Mouse (Mus musculus): ENCODE results near the gene Sun2. TPM values are rescaled to one million over a fixed set of nuclear protein-coding genes. Genes with fewer than 3 reads are reported as not detected.

The Sun2 gene
- polyA plus RNA-seq (2015; fragmentation: Illumina TruSeq; extraction: RNeasy Lipid Tissue Mini Kit (QIAGEN cat#74804); ENCODE audit: insufficient read depth, low read depth, low replicate concordance): 7.8 TPM

DNA sequence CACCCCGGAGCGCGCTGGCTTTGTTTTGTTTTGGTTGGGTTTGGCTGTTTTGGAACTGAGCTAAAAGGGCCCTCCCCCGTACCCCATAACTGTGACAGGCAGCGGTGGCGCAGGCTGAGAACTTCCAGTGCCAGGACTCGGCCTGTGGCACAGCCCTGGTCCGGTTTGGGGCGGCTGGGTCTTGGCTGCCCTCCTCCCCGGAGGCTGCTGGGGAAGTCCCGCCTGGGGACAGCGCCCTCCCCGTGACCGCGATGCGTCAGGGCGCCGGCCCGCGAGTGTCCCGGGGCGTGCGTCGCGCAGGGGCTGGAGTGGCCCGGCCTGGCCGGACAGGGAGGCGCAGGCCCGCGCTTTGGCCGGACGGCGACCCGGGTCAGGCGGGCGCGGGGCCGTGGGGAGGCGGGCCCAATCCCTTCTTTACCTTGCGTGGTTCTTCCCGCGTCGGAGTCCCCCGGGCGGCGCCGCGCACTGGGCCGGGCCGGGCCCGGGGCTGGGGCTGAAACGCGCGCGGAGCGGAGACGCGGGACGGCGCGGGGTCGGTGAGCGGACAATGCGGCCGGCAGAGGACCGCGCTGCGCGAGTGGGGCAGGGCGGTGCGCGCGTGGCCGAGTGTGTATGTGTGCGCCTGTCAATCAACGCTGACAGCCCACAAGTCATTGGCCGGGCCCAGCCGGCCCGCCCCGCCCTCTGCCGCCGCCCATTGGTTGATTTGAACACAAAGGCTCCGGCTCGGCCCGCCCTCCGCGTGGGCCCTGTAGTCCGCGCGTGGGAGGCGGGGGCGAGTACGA lies at the start of gene Sun2:
Sun2 (minus strand) TSS at position 616 of the 785 bp plus-strand sequence.

DNA sequence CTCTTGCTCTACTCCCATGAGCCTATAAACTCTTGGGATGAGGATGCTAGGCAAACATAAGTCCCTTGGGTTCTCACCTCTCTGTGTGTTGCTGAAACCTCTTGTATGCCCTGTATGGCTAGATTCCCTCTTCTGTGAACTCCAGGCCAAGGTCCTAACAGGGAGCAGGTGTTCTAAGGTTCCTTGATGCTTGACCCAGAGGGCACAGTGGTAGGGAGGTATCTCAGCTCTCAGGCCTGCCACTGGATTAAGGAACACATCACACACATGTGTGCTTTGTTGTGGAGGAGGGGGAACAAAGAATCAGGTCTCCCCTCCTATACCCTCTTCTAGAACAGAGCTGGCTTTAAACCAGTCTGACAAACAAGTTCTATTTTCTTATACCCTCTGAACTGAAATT lies 35.4 kb upstream of the Sun2 start, which contains the start of gene Dnal4:
Dnal4 (minus strand) TSS at position 101 of the 400 bp plus-strand sequence.

DNA sequence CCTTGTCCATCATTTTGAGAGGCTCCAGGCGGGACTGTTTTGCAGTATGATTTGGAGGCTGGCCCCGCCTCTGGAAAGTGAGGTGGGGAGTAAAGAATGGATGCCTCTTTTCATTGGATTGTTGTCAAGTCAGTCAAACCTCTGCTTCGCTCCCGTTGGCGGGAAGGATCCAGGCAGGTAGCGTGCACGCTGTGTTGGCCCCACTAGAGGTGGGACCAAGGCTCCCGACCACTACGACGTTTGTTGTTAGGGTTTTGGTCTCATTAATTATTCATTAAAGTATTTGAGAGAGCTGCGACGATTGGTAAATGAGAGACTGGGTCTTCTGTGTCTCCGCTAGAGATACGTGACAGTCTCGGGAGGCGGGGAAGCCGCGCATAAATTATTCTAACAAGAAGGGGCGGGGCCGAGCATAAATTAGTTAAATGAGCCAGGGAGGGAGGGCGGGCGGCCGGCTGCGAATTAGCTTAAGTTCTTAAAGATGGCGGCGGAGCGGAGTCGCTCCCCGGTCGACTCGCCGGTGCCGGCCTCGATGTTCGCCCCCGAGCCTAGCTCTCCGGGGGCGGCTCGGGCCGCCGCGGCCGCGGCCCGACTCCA lies 51.8 kb downstream of the Sun2 start, which contains the start of gene Gtpbp1:
Gtpbp1 (plus strand) TSS at position 420 of the 597 bp plus-strand sequence.

DNA sequence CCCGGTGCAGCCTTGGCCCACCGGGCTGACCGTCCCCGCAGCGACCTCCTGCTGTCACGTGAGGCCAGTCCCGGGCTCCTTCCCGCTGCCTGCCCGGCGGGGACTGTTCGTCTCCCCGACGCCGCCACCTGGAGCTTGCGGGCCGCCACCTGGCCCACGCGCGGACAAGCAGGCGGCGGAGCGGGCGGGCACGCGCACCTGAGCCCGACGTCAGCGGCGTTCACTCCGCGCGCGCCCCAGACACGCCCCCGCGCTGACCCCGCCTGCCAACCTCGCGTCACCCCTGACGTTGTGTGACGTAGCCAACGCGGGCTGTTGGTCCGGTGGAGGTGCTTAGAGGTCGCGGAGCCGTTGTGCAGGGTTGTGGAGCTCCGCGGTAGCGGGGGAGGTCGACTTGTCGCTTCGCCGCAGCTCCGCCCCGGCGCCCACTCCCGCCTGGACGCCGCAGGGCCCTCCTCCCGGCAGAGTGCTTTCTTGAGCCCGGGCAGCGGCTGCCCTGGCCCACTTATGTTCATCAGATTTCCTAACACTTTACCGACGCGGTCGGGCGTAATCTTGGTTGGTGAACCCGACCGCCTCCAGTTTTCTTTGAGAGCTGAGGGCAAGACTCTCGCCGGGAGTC lies 54.6 kb downstream of the Sun2 start, which contains the start of gene Josd1:
Josd1 (minus strand) TSS at position 274 of the 622 bp plus-strand sequence.

Other genes with a start within 250 kb of the Sun2 start
- not detected for gene Kcnj4, start 237.3 kb downstream of the Sun2 start, polyA plus RNA-seq (2015; fragmentation: Illumina TruSeq; extraction: RNeasy Lipid Tissue Mini Kit (QIAGEN cat#74804); ENCODE audit: insufficient read depth, low read depth, low replicate concordance)
- gene Kdelr3, start 226.1 kb downstream of the Sun2 start, polyA plus RNA-seq (2015; fragmentation: Illumina TruSeq; extraction: RNeasy Lipid Tissue Mini Kit (QIAGEN cat#74804); ENCODE audit: insufficient read depth, low read depth, low replicate concordance): 21.8 TPM
- 77.1 TPM for gene Ddx17, start 195.8 kb downstream of the Sun2 start, polyA plus RNA-seq (2015; fragmentation: Illumina TruSeq; extraction: RNeasy Lipid Tissue Mini Kit (QIAGEN cat#74804); ENCODE audit: insufficient read depth, low read depth, low replicate concordance)
- gene Dmc1, start 137.4 kb downstream of the Sun2 start, polyA plus RNA-seq (2015; fragmentation: Illumina TruSeq; extraction: RNeasy Lipid Tissue Mini Kit (QIAGEN cat#74804); ENCODE audit: insufficient read depth, low read depth, low replicate concordance): not detected
- gene Fam227a, start 83.6 kb downstream of the Sun2 start, polyA plus RNA-seq (2015; fragmentation: Illumina TruSeq; extraction: RNeasy Lipid Tissue Mini Kit (QIAGEN cat#74804); ENCODE audit: insufficient read depth, low read depth, low replicate concordance): 1.5 TPM
- 3.5 TPM for gene Cby1, start 83.3 kb downstream of the Sun2 start, polyA plus RNA-seq (2015; fragmentation: Illumina TruSeq; extraction: RNeasy Lipid Tissue Mini Kit (QIAGEN cat#74804); ENCODE audit: insufficient read depth, low read depth, low replicate concordance)
- gene Tomm22, start 71.7 kb downstream of the Sun2 start, polyA plus RNA-seq (2015; fragmentation: Illumina TruSeq; extraction: RNeasy Lipid Tissue Mini Kit (QIAGEN cat#74804); ENCODE audit: insufficient read depth, low read depth, low replicate concordance): 16.1 TPM
- gene Josd1, start 54.6 kb downstream of the Sun2 start, polyA plus RNA-seq (2015; fragmentation: Illumina TruSeq; extraction: RNeasy Lipid Tissue Mini Kit (QIAGEN cat#74804); ENCODE audit: insufficient read depth, low read depth, low replicate concordance): 8.6 TPM
- 11.6 TPM for gene Gtpbp1, start 51.7 kb downstream of the Sun2 start, polyA plus RNA-seq (2015; fragmentation: Illumina TruSeq; extraction: RNeasy Lipid Tissue Mini Kit (QIAGEN cat#74804); ENCODE audit: insufficient read depth, low read depth, low replicate concordance)
- gene Dnal4, start 35.3 kb upstream of the Sun2 start, polyA plus RNA-seq (2015; fragmentation: Illumina TruSeq; extraction: RNeasy Lipid Tissue Mini Kit (QIAGEN cat#74804); ENCODE audit: insufficient read depth, low read depth, low replicate concordance): 5.7 TPM
- 2.9 TPM for gene Nptxr, start 62.2 kb upstream of the Sun2 start, polyA plus RNA-seq (2015; fragmentation: Illumina TruSeq; extraction: RNeasy Lipid Tissue Mini Kit (QIAGEN cat#74804); ENCODE audit: insufficient read depth, low read depth, low replicate concordance)
- gene Npcd, start 91.7 kb upstream of the Sun2 start, polyA plus RNA-seq (2015; fragmentation: Illumina TruSeq; extraction: RNeasy Lipid Tissue Mini Kit (QIAGEN cat#74804); ENCODE audit: insufficient read depth, low read depth, low replicate concordance): not detected
- gene Cbx6, start 92.2 kb upstream of the Sun2 start, polyA plus RNA-seq (2015; fragmentation: Illumina TruSeq; extraction: RNeasy Lipid Tissue Mini Kit (QIAGEN cat#74804); ENCODE audit: insufficient read depth, low read depth, low replicate concordance): 11.9 TPM
- 8.8 TPM for gene Apobec3, start 149.1 kb upstream of the Sun2 start, polyA plus RNA-seq (2015; fragmentation: Illumina TruSeq; extraction: RNeasy Lipid Tissue Mini Kit (QIAGEN cat#74804); ENCODE audit: insufficient read depth, low read depth, low replicate concordance)
- 12.8 TPM for gene Cbx7, start 228.6 kb upstream of the Sun2 start, polyA plus RNA-seq (2015; fragmentation: Illumina TruSeq; extraction: RNeasy Lipid Tissue Mini Kit (QIAGEN cat#74804); ENCODE audit: insufficient read depth, low read depth, low replicate concordance)